Mouse (Mus musculus): Measurements from ENCODE around the gene Rpl11. TPM values are rescaled to one million over a fixed set of nuclear protein-coding genes. Genes with fewer than 3 reads are reported as not detected.
"Not testable (repeated sequence)": the region's sequence is repeated elsewhere in the genome, so short reads cannot be mapped to it uniquely, and the experiment has no call there.

Gene Rpl11
- polyA plus RNA-seq, 1 experiment from 2014 or later: 485 TPM

DNA sequence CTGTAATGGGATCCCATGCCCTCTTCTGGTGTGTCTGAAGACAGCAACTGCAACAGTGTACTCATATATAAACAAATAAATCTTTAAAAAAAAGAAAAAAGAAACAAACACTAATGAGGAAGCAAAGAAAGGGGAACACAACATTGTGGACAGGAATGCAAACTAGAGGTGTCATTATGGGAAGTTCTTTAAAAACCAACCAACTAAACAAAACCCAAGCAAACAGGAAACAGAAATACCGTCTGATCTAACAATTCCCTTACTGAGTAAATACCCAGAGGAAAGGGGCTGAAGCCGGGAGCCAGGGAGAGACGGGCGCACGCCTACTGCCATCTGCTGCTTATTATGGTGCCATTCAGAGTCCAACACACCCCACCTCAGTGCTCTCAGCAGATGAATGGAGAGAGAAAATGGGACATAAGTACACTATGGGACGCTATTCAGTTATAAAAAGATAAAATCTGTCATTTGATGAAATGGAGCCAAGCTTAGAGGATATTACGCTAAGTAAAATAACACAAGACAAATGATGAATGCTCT lies 71.6 kb downstream of the Rpl11 start:
- WGBS: 76% methylated on average over 7 of the region's 7 CpGs
- Histone ChIP-seq H3K4me3 (no peak overlapping the region), H3K4me1 (peaks cover 15% of the 10 kb centered on the region), H3K9me3 (no peaks in the 10 kb centered on the region), H3K36me3 (replicated peaks) (peaks cover 84% of the 10 kb centered on the region), H3K27me3 (ENCODE audit: poor library complexity, severe bottlenecking) (no peaks in the 10 kb centered on the region), H3K27ac (no peak overlapping the region)
- no peak for DNase-seq (ENCODE audit: extremely low spot score, low spot score)

DNA sequence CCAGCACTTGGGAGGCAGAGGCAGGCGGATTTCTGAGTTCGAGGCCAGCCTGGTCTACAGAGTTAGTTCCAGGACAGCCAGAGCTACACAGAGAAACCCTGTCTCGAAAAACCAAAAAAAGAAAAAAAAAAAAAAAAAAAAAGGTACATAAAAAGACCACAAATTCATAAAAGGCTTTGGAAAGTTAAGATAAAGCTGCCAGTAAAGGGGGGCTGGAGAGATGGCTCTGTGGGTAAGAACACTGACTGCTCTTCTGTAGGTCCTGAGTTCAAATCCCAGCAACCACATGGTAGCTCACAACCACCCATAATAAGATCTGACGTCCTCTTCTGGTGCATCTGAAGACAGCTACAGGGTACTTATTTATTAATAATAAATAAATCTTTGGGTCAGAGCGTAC lies 73.0 kb downstream of the Rpl11 start:
- H3K27me3 ChIP-seq (ENCODE audit: poor library complexity, severe bottlenecking); H3K4me1 ChIP-seq; H3K27ac ChIP-seq; H3K9me3 ChIP-seq; H3K4me3 ChIP-seq; DNase-seq (ENCODE audit: extremely low spot score, low spot score): not testable (repeated sequence)
- peaks cover 95% of the 10 kb centered on the region for H3K36me3 ChIP-seq (replicated peaks)
- 93% methylated on average over 5 of the region's 5 CpGs for WGBS

Other genes starting within 250 kb of the Rpl11 start
- 383 and 421 TPM in 2 replicates for gene Srsf10, start 197.7 kb downstream of the Rpl11 start, polyA plus RNA-seq (2016; fragmentation: Nextera tagmentation; extraction: Ambion mirVana)
- 205 and 219 TPM in 2 replicates for gene Pnrc2, start 179.6 kb downstream of the Rpl11 start, polyA plus RNA-seq (2016; fragmentation: Nextera tagmentation; extraction: Ambion mirVana)
- 0.30 and 0.48 TPM in 2 replicates for gene Cnr2, start 158.0 kb downstream of the Rpl11 start, polyA plus RNA-seq (2016; fragmentation: Nextera tagmentation; extraction: Ambion mirVana)
- gene Fuca1, start 132.7 kb downstream of the Rpl11 start, polyA plus RNA-seq (2016; fragmentation: Nextera tagmentation; extraction: Ambion mirVana): 46.4 and 52.4 TPM in 2 replicates
- gene Hmgcl, start 107.0 kb downstream of the Rpl11 start, polyA plus RNA-seq (2016; fragmentation: Nextera tagmentation; extraction: Ambion mirVana): 65.0 and 65.4 TPM in 2 replicates
- 39.7 and 41.0 TPM in 2 replicates for gene Gale, start 89.7 kb downstream of the Rpl11 start, polyA plus RNA-seq (2016; fragmentation: Nextera tagmentation; extraction: Ambion mirVana)
- 204 and 210 TPM in 2 replicates for gene Lypla2, start 80.8 kb downstream of the Rpl11 start, polyA plus RNA-seq (2016; fragmentation: Nextera tagmentation; extraction: Ambion mirVana)
- 73.6 and 75.8 TPM in 2 replicates for gene Pithd1, start 66.2 kb downstream of the Rpl11 start, polyA plus RNA-seq (2016; fragmentation: Nextera tagmentation; extraction: Ambion mirVana)
- 35.2 and 36.7 TPM in 2 replicates for gene Eloa, start 31.7 kb downstream of the Rpl11 start, polyA plus RNA-seq (2016; fragmentation: Nextera tagmentation; extraction: Ambion mirVana)
- gene Id3, start 90.1 kb upstream of the Rpl11 start, polyA plus RNA-seq (2016; fragmentation: Nextera tagmentation; extraction: Ambion mirVana): 488 and 529 TPM in 2 replicates
- gene E2f2, start 119.0 kb upstream of the Rpl11 start, polyA plus RNA-seq (2016; fragmentation: Nextera tagmentation; extraction: Ambion mirVana): 10.3 and 11.4 TPM in 2 replicates
- gene Asap3, start 152.9 kb upstream of the Rpl11 start, polyA plus RNA-seq (2016; fragmentation: Nextera tagmentation; extraction: Ambion mirVana): 4.7 and 5.2 TPM in 2 replicates
- 0.49 and 0.77 TPM in 2 replicates for gene Tcea3, start 194.3 kb upstream of the Rpl11 start, polyA plus RNA-seq (2016; fragmentation: Nextera tagmentation; extraction: Ambion mirVana)
- 21.1 and 21.8 TPM in 2 replicates for gene Zfp46, start 231.3 kb upstream of the Rpl11 start, polyA plus RNA-seq (2016; fragmentation: Nextera tagmentation; extraction: Ambion mirVana)